Mouse (Mus musculus): ENCODE data around the gene Nell1.

Nell1 gene

DNA sequence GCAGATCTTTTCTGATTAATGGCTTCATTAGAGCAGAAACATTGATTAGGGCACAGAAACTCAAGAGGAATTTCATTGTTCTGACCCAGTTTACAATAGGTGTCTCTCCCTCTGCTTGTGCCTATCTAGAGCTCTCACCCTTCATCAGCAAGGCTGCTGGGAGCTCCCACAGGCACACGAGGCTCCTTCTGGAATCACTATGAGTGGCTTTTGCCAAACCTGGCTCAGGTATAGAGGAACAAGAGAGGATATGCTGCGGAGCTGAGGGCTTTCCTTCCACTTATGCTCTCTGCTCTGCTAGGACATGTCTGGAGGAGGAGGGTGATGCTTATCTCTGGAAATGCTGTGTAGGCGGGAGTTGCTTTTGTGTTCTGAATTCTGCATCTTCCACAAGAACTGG lies 285.4 kb downstream of the Nell1 start:
- DNase-seq (ENCODE audit: low spot score), result no peak

GRCm38 (mm10) chr7:50295508-50295907 lies 320.8 kb downstream of the Nell1 start:
- no peak for DNase-seq (ENCODE audit: low spot score)

GRCm38 (mm10) chr7:50338226-50338625 lies 363.6 kb downstream of the Nell1 start:
- DNase-seq (ENCODE audit: low spot score), result no peak

DNA sequence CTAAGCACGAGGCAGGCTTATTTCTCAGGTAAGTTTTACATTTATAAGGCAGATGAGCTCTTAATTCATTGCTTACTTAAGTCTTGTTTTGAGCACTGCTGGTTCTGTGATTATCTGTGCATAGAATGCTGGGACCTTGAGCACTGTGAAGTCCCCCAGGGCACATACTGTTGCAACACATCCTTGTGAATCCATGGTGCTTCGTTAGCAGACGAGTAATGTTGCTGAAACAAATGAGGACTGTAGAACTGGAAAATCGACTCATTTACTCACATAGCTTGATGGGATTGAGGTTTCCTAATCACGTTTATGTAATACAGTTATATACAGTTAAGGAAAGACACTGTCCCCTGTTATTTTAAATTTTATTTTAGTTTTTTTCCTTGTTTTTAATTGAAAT lies 364.1 kb downstream of the Nell1 start:
- DNase-seq (ENCODE audit: low spot score), result no peak

DNA sequence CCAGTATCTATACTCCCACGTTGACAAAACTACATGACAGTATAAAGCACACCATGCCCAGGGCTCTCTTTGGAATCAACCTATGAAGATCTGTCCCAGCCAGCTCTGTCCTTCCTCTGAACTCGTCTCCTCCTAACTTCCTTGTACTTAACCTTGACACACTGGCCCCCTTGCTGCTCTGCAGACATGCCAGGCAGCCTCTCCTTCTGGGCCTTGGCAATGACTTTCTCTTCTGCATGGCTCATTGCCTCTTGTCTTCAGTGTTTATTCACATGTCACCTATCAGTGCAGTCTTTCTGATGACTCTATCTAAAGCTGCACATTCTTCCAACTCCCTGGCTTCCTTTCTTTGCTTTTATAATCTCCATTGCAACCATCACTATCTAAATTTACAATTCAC lies 376.9 kb downstream of the Nell1 start:
- DNase-seq (ENCODE audit: low spot score), result no peak

GRCm38 (mm10) chr7:50357213-50357612 lies 382.5 kb downstream of the Nell1 start:
- peak; percentile 45 for DNase-seq (ENCODE audit: low spot score)

- DNase-seq (ENCODE audit: low spot score), result no peak
Observed at GRCm38 (mm10) chr7:50362039-50362438, 387.4 kb downstream of the Nell1 start.

- DNase-seq (ENCODE audit: low spot score), result no peak
Observed at GRCm38 (mm10) chr7:50374876-50375275, 400.2 kb downstream of the Nell1 start.

GRCm38 (mm10) chr7:50410421-50410820 lies 435.8 kb downstream of the Nell1 start:
- DNase-seq (ENCODE audit: low spot score), result no peak

GRCm38 (mm10) chr7:50419976-50420375 lies 445.3 kb downstream of the Nell1 start:
- no peak for DNase-seq (ENCODE audit: low spot score)

- no peak for DNase-seq (ENCODE audit: low spot score)
Observed at GRCm38 (mm10) chr7:50422422-50423195, 447.9 kb downstream of the Nell1 start.

DNA sequence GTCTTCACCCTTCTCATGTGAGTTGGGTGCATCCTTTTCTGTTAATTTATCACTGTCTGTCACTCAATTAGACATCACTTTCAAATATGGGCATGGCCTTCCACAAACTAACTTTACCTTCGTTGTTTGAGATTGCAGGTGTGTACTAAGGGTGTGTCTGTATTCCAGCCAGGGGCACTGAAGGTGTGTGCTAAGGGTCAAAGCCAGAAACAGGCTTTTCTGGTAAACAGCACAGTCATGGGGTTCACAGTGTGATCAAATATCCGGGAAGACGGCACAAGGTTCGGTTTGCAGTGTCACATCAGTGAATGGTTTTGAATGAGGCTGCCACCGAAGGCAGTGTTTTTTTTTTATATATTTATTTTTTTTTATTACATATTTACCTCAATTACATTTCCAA lies 455.1 kb downstream of the Nell1 start:
- DNase-seq (ENCODE audit: low spot score), result no peak

GRCm38 (mm10) chr7:50441237-50441636 lies 466.6 kb downstream of the Nell1 start:
- no peak for DNase-seq (ENCODE audit: low spot score)

- DNase-seq (ENCODE audit: low spot score), result no peak
Observed at GRCm38 (mm10) chr7:50447316-50447715, 472.7 kb downstream of the Nell1 start.

GRCm38 (mm10) chr7:50467742-50468141 lies 493.1 kb downstream of the Nell1 start:
- no peak for DNase-seq (ENCODE audit: low spot score)

- DNase-seq (ENCODE audit: low spot score), result no peak
Observed at GRCm38 (mm10) chr7:50470555-50470954, 495.9 kb downstream of the Nell1 start.

- no peak for DNase-seq (ENCODE audit: low spot score)
Observed at GRCm38 (mm10) chr7:50482011-50482410, 507.3 kb downstream of the Nell1 start.

DNA sequence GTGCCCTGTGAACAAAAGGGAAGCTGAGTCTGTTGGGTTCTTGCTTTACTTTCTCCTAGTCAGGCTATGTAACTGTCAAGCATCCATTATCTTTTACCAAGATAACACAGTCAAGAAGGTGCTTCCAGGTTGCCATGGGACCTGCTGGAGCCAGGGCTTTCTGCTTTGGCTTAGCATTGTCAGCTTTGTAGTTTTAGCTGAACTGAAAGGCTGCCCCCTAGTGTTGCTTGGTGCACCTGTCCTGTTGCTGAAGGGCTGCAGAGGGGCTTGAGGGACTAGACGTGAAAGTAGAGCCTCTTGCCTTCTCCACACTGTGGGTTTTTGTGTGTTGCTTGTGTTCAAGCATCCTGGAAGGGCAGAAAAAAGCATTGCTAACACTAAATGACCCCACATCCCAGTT lies 510.6 kb downstream of the Nell1 start:
- peak; percentile 7 for DNase-seq (ENCODE audit: low spot score)

DNA sequence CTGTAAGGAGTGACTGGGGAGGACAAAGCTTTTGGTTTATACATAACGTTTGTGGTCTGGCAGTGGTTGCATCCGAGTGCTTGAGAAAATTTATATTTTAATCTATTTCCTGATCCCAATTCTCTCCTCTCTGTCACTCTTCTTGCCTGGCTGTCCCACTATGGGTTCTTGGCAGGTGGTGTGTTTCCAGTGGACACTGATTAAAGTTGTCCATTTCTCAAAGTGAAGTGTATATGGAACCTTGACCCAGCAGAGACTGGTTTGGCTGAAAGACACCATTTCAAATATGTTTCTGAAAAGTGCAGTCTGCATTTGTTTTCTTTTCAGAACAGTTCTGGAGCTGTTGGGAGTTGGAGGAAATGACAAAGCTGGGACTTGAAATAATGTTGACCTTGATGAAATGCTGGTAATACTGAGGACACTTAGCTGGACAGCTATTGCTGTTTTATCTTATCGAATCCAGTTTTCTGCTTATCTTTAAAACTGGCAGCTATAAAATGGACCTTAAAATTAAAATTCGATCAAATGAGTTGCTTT lies 512.3 kb downstream of the Nell1 start:
- DNase-seq (ENCODE audit: low spot score), result no peak

- no peak for DNase-seq (ENCODE audit: low spot score)
Observed at GRCm38 (mm10) chr7:50501562-50501961, 526.9 kb downstream of the Nell1 start.

DNA sequence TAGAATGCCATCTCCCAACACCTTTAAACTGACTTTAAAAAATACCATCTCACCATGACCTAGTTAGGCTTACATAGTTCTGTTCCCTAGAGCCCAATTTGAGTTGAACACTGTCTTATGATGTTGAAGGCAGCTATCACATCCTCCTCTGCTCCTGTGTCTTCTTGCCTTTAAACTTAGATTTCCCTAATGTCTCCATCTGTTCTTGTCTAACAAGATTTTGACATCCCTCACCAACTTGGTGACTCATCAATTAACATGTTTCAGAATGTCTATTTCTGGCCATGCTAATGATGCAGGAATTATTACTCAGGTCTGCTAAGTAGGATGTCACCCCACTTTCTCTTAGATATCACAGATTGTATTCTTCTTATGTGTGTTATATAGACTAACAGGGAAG lies 532.4 kb downstream of the Nell1 start:
- no peak for DNase-seq (ENCODE audit: low spot score)

DNA sequence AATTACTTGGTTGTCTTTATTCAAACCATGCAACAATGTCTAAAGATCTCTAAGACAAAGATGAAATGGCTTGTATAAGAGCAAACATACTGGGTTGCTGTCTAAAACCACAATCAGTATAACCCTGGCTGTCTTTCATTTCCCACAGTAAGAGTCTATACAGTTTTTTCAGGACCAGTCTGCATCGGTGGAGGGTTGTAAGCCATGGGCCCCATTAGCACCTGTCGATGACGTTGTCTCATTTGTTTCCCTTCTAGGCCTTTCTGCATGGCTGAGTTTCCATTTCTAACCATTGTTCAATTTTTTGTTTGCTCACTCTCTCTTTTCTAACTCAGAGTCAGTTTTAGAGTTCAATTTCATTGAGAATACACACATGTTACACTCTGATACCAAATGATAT lies 540.2 kb downstream of the Nell1 start:
- no peak for DNase-seq (ENCODE audit: low spot score)

DNA sequence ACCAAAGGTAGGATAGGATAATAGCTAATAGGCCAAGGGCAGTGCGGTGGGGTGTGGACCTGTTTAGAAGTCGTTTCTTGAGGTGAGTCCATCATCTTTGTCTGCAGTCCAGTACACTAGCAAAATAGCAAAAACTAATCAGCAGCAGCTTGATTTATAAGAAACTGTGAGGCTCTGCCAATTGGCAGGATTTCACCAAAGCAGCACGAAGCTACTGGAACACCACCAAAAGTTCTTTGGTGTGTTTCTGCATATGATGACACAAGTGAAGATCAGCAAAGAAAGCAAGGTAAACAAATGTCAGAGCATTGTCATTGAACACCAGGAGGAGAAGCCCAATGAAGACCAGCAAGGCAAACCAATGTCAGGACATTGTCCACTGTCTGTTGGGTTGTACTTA lies 542.0 kb downstream of the Nell1 start:
- DNase-seq (ENCODE audit: low spot score), result no peak

- no peak for DNase-seq (ENCODE audit: low spot score)
Observed at GRCm38 (mm10) chr7:50543373-50543772, 568.7 kb downstream of the Nell1 start.
